Mouse (Mus musculus) heart, embryonic 11.5 days (tissue): Measurements from ENCODE around the gene Rpl39l. TPM values are rescaled to one million over a fixed set of nuclear protein-coding genes. Genes with fewer than 3 reads are reported as not detected.
"Not testable (repeated sequence)": the region's sequence is repeated elsewhere in the genome, so short reads cannot be mapped to it uniquely, and the experiment has no call there.

Experiments
- ATAC-seq: fragments of 200-750 bp; cut with Nextera tagmentation; replicated peaks from 2 replicates; pipeline ENCODE4 v1.8.0; 2017; ENCODE audit warnings: moderate library complexity; ENCODE audit not compliant: insufficient number of reproducible peaks, low FRiP score, low TSS enrichment
- H3K27ac ChIP-seq: fragments of 300-500 bp; sonication (generic); 2 replicates; pipeline ENCODE4 v1.5.1; 2014; ENCODE audit warnings: mild to moderate bottlenecking, low read depth, low read length
- H3K27me3 ChIP-seq: fragments of 300-500 bp; sonication (generic); 2 replicates; pipeline ENCODE4 v1.6.1; 2014; ENCODE audit warnings: mild to moderate bottlenecking, low read length, mixed read lengths; ENCODE audit not compliant: control insufficient read depth, insufficient read depth
- H3K36me3 ChIP-seq: fragments of 300-500 bp; sonication (generic); 2 replicates; pipeline ENCODE4 v1.6.1; 2014; ENCODE audit warnings: mild to moderate bottlenecking, low read length, moderate library complexity, mixed read lengths; ENCODE audit not compliant: control insufficient read depth, insufficient read depth
- H3K4me1 ChIP-seq: fragments of 300-500 bp; sonication (generic); 2 replicates; pipeline ENCODE4 v1.6.1; 2014; ENCODE audit warnings: low read length; ENCODE audit not compliant: control insufficient read depth, insufficient read depth
- H3K4me2 ChIP-seq: fragments of 300-500 bp; sonication (generic); 2 replicates; pipeline ENCODE4 v1.6.1; 2014; ENCODE audit warnings: mild to moderate bottlenecking, moderate library complexity
- H3K4me3 ChIP-seq: fragments of 300-500 bp; sonication (generic); 2 replicates; pipeline ENCODE4 v1.5.1; 2014; ENCODE audit warnings: low read depth, low read length
- H3K9ac ChIP-seq: fragments of 300-500 bp; sonication (generic); 2 replicates; pipeline ENCODE4 v1.6.1; 2014; ENCODE audit warnings: mild to moderate bottlenecking, low read depth, low read length, moderate library complexity
- H3K9me3 ChIP-seq: fragments of 300-500 bp; sonication (generic); replicated peaks from 2 replicates; pipeline ENCODE4 v1.6.1; 2016; ENCODE audit warnings: low read length; ENCODE audit not compliant: control insufficient read depth
- WGBS: fragments of 180-500 bp; shearing (Covaris S2); extraction: QIAGEN DNeasy Blood & Tissue Kit; methylation state at CpG from one replicate; pipeline ENCODE4 v1.1.7; 2014; ENCODE audit not compliant: insufficient replicate concordance; 5-methylcytosine and 5-hydroxymethylcytosine counted together
- polyA plus RNA-seq: library from polyadenylated mRNA; unstranded; fragments of >200 nt; fragmentation: Nextera tagmentation; extraction: Ambion mirVana; gene quantifications from 2 replicates; pipeline ENCODE4 v1.2.1, GENCODE M21; 2014

The Rpl39l gene
- polyA plus RNA-seq, 1 experiment from 2014 or later = 0.27 TPM

- H3K9me3 ChIP-seq = peaks cover 11% of the 10 kb centered on the region
- H3K4me3 ChIP-seq, H3K27me3 ChIP-seq, H3K27ac ChIP-seq, H3K4me2 ChIP-seq, H3K9ac ChIP-seq, H3K36me3 ChIP-seq, H3K4me1 ChIP-seq, ATAC-seq: not testable (repeated sequence)
- WGBS = 88% methylated on average over 10 of the region's 10 CpGs
These were observed 17.4 kb downstream of the Rpl39l start for GRCm38 (mm10) chr16:10187461-10187860.

GRCm38 (mm10) chr16:10192679-10193506 lies 22.9 kb downstream of the Rpl39l start, which contains the start of gene Atf7ip2:
TSS of gene Atf7ip2 (plus strand) at chr16:10192712.
- H3K9ac ChIP-seq = peak within 1 kb of the TSS; percentile 68
- H3K36me3 ChIP-seq = no peaks in the 10 kb centered on the region
- 1% methylated on average over 63 of the region's 63 CpGs for WGBS
- H3K4me3 ChIP-seq = peak within 1 kb of the TSS; percentile 68
- H3K9me3 ChIP-seq = peaks cover 3% of the 10 kb centered on the region; the same call in 1 of the 2 replicates
- ATAC-seq = peak; percentile 98
- H3K27ac ChIP-seq = no peak within 1 kb of the TSS
- 0 out of 2 replicates have a peak, but pooled peaks cover 3% of the 10 kb centered on the region for H3K4me1 ChIP-seq
- peak within 1 kb of the TSS; percentile 99 for H3K4me2 ChIP-seq
- H3K27me3 ChIP-seq = no peaks in the 10 kb centered on the region

- Histone ChIP-seq H3K27me3 (no peaks in the 10 kb centered on the region), H3K36me3 (no peaks in the 10 kb centered on the region), H3K4me2 (no peak overlapping the region), H3K9me3 (no peaks in the 10 kb centered on the region), H3K27ac (no peak overlapping the region), H3K4me3 (no peak overlapping the region), H3K9ac (no peak overlapping the region), H3K4me1 (no peaks in the 10 kb centered on the region)
- ATAC-seq = no peak
- WGBS = 72% methylated on average over 1 of the region's 1 CpGs
These were observed 38.8 kb downstream of the Rpl39l start for GRCm38 (mm10) chr16:10208777-10209176.

- H3K9ac ChIP-seq, H3K27ac ChIP-seq, H3K4me3 ChIP-seq, H3K4me1 ChIP-seq, H3K4me2 ChIP-seq, H3K36me3 ChIP-seq, H3K9me3 ChIP-seq, H3K27me3 ChIP-seq, ATAC-seq: not testable (repeated sequence)
- 85% methylated on average over 1 of the region's 1 CpGs for WGBS
These were observed 46.3 kb downstream of the Rpl39l start for GRCm38 (mm10) chr16:10216366-10216765.

- H3K27ac ChIP-seq, H3K27me3 ChIP-seq, H3K4me1 ChIP-seq, H3K4me3 ChIP-seq, ATAC-seq, H3K36me3 ChIP-seq, H3K9me3 ChIP-seq, H3K9ac ChIP-seq, H3K4me2 ChIP-seq: not testable (repeated sequence)
- WGBS = 74% methylated on average over 2 of the region's 2 CpGs
These were observed 47.0 kb downstream of the Rpl39l start for GRCm38 (mm10) chr16:10217020-10217419.

Other genes with a start within 250 kb of the Rpl39l start
- 0.19 and 0.59 TPM in 2 replicates for gene Grin2a, start 174.7 kb upstream of the Rpl39l start, polyA plus RNA-seq
- 0.53 and 0.99 TPM in 2 replicates for gene Atf7ip2, start 22.5 kb downstream of the Rpl39l start, polyA plus RNA-seq
- 21.9 and 24.7 TPM in 2 replicates for gene Emp2, start 143.7 kb downstream of the Rpl39l start, polyA plus RNA-seq
- 0.17 and 0.23 TPM in 2 replicates for gene Tekt5, start 225.3 kb downstream of the Rpl39l start, polyA plus RNA-seq
- 47.2 and 49.8 TPM in 2 replicates for gene Nubp1, start 241.7 kb downstream of the Rpl39l start, polyA plus RNA-seq